Mouse (Mus musculus) limb, embryonic 12.5 days (tissue): ENCODE results near the gene Sin3a. TPM values are rescaled to one million over a fixed set of nuclear protein-coding genes. Genes with fewer than 3 reads are reported as not detected.
A peak's percentile ranks its signal among the peaks of the same experiment; 100 is the strongest.

Experiments
- ATAC-seq: fragments of 200-750 bp; cut with Nextera tagmentation; 2 replicates; pipeline ENCODE4 v1.8.0; 2017; ENCODE audit warnings: low read depth, moderate TSS enrichment; ENCODE audit not compliant: insufficient number of reproducible peaks, insufficient read depth, low FRiP score, low TSS enrichment
- H3K27ac ChIP-seq: fragments of 300-500 bp; sonication (generic); 2 replicates; pipeline ENCODE4 v1.5.1; 2016; ENCODE audit warnings: mild to moderate bottlenecking, moderate library complexity
- H3K27me3 ChIP-seq: fragments of 300-500 bp; sonication (generic); 2 replicates; pipeline ENCODE4 v1.6.1; 2016; ENCODE audit warnings: mild to moderate bottlenecking, moderate library complexity
- H3K36me3 ChIP-seq: fragments of 300-500 bp; sonication (generic); 2 replicates; pipeline ENCODE4 v1.6.1; 2016; ENCODE audit warnings: mild to moderate bottlenecking, moderate library complexity
- H3K4me1 ChIP-seq: fragments of 300-500 bp; sonication (generic); replicated peaks from 2 replicates; pipeline ENCODE4 v1.6.1; 2016
- H3K4me2 ChIP-seq: fragments of 300-500 bp; sonication (generic); 2 replicates; pipeline ENCODE4 v1.6.1; 2016; ENCODE audit warnings: mild to moderate bottlenecking, moderate library complexity
- H3K4me3 ChIP-seq: fragments of 300-500 bp; sonication (generic); replicated peaks from 2 replicates; pipeline ENCODE4 v1.5.1; 2016; ENCODE audit warnings: mild to moderate bottlenecking
- H3K9ac ChIP-seq: fragments of 300-500 bp; sonication (generic); replicated peaks from 2 replicates; pipeline ENCODE4 v1.6.1; 2016; ENCODE audit warnings: mild to moderate bottlenecking, moderate library complexity
- H3K9me3 ChIP-seq: fragments of 300-500 bp; sonication (generic); 2 replicates; pipeline ENCODE4 v1.6.1; 2016; ENCODE audit warnings: mild to moderate bottlenecking, moderate library complexity
- WGBS: fragments of 180-500 bp; shearing (Covaris S2); methylation state at CpG from one replicate; pipeline ENCODE4 v1.1.7; 2016; 5-methylcytosine and 5-hydroxymethylcytosine counted together
- polyA plus RNA-seq: library from polyadenylated mRNA; unstranded; fragments of >200 nt; fragmentation: Nextera tagmentation; extraction: Ambion mirVana; gene quantifications from 2 replicates; pipeline ENCODE4 v1.2.1, GENCODE M21; 2016

Sin3a gene
- polyA plus RNA-seq, 1 experiment from 2014 or later: 42.1 TPM

- Histone ChIP-seq H3K9ac (no peak overlapping the region), H3K9me3 (no peaks in the 10 kb centered on the region), H3K4me3 (no peak overlapping the region), H3K4me1 (no peaks in the 10 kb centered on the region), H3K36me3 (peaks cover 94% of the 10 kb centered on the region), H3K27ac (no peak overlapping the region), H3K4me2 (no peak overlapping the region), H3K27me3 (no peaks in the 10 kb centered on the region)
- 93% methylated on average over 6 of the region's 6 CpGs for WGBS
- ATAC-seq: no peak
These were observed 66.7 kb downstream of the Sin3a start for GRCm38 (mm10) chr9:57138507-57138906.

GRCm38 (mm10) chr9:57139110-57139509 lies 67.3 kb downstream of the Sin3a start:
- Histone ChIP-seq H3K27ac (no peak overlapping the region), H3K27me3 (no peaks in the 10 kb centered on the region), H3K9ac (no peak overlapping the region), H3K36me3 (peaks cover 98% of the 10 kb centered on the region), H3K4me2 (no peak overlapping the region), H3K4me3 (no peak overlapping the region), H3K9me3 (no peaks in the 10 kb centered on the region), H3K4me1 (no peaks in the 10 kb centered on the region)
- no peak for ATAC-seq
- 90% methylated on average over 9 of the region's 9 CpGs for WGBS

- Histone ChIP-seq H3K9ac (no peak overlapping the region), H3K4me1 (no peaks in the 10 kb centered on the region), H3K4me2 (no peak overlapping the region), H3K36me3 (peaks cover 98% of the 10 kb centered on the region), H3K9me3 (no peaks in the 10 kb centered on the region), H3K27me3 (no peaks in the 10 kb centered on the region), H3K27ac (no peak overlapping the region), H3K4me3 (no peak overlapping the region)
- no peak for ATAC-seq
- WGBS: 98% methylated on average over 5 of the region's 5 CpGs
These were observed 67.7 kb downstream of the Sin3a start for GRCm38 (mm10) chr9:57139571-57139970.

- Histone ChIP-seq H3K36me3 (peaks cover 83% of the 10 kb centered on the region), H3K4me3 (no peak overlapping the region), H3K4me2 (no peak overlapping the region), H3K27ac (no peak overlapping the region), H3K4me1 (peaks cover 3% of the 10 kb centered on the region), H3K9me3 (no peaks in the 10 kb centered on the region), H3K27me3 (no peaks in the 10 kb centered on the region), H3K9ac (no peak overlapping the region)
- ATAC-seq: no peak
- WGBS: 88% methylated on average over 17 of the region's 17 CpGs
These were observed 69.8 kb downstream of the Sin3a start for GRCm38 (mm10) chr9:57141417-57142353.

- Histone ChIP-seq H3K4me1 (peaks cover 13% of the 10 kb centered on the region), H3K4me2 (no peak overlapping the region), H3K36me3 (peaks cover 68% of the 10 kb centered on the region), H3K27ac (no peak overlapping the region), H3K4me3 (no peak overlapping the region), H3K9ac (no peak overlapping the region), H3K9me3 (no peaks in the 10 kb centered on the region), H3K27me3 (no peaks in the 10 kb centered on the region)
- WGBS: 89% methylated on average over 11 of the region's 11 CpGs
- ATAC-seq: no peak
These were observed 71.4 kb downstream of the Sin3a start for GRCm38 (mm10) chr9:57143212-57143611.

GRCm38 (mm10) chr9:57144830-57145229 lies 73.0 kb downstream of the Sin3a start:
- peaks cover 52% of the 10 kb centered on the region for H3K36me3 ChIP-seq
- no peak overlapping the region for H3K4me2 ChIP-seq
- H3K4me1 ChIP-seq: peaks cover 18% of the 10 kb centered on the region
- WGBS: 92% methylated on average over 8 of the region's 8 CpGs
- no peaks in the 10 kb centered on the region for H3K9me3 ChIP-seq
- no peak for ATAC-seq
- H3K9ac ChIP-seq: no peak overlapping the region
- H3K4me3 ChIP-seq: no peak overlapping the region
- no peak overlapping the region for H3K27ac ChIP-seq
- H3K27me3 ChIP-seq: no peaks in the 10 kb centered on the region

- no peak for ATAC-seq
- Histone ChIP-seq H3K4me3 (peak overlapping the region; percentile 51; the same call in 1 of the 2 replicates), H3K27me3 (no peaks in the 10 kb centered on the region), H3K9ac (no peak overlapping the region; the same call in 1 of the 2 replicates), H3K4me1 (peaks cover 18% of the 10 kb centered on the region), H3K4me2 (peak overlapping the region; percentile 66; the same call in 1 of the 2 replicates), H3K36me3 (peaks cover 34% of the 10 kb centered on the region), H3K27ac (no peak overlapping the region), H3K9me3 (no peaks in the 10 kb centered on the region)
- WGBS: 86% methylated on average over 17 of the region's 17 CpGs
These were observed 74.7 kb downstream of the Sin3a start for GRCm38 (mm10) chr9:57146451-57147066.

GRCm38 (mm10) chr9:57147205-57148143 lies 75.6 kb downstream of the Sin3a start:
- Histone ChIP-seq H3K4me1 (peaks cover 18% of the 10 kb centered on the region), H3K4me2 (peak overlapping the region; percentile 66), H3K9ac (peak overlapping the region; percentile 72), H3K27me3 (no peaks in the 10 kb centered on the region), H3K36me3 (peaks cover 25% of the 10 kb centered on the region), H3K27ac (peak overlapping the region; percentile 89), H3K4me3 (peak overlapping the region; percentile 51), H3K9me3 (no peaks in the 10 kb centered on the region)
- no peak for ATAC-seq
- WGBS: 8% methylated on average over 19 of the region's 19 CpGs

GRCm38 (mm10) chr9:57148144-57148878 lies 76.5 kb downstream of the Sin3a start, which contains the start of gene Neil1:
Gene Neil1 (minus strand): TSS chr9:57148305.
- WGBS: under 1% methylated on average over 27 of the region's 27 CpGs
- Histone ChIP-seq H3K36me3 (peaks cover 17% of the 10 kb centered on the region), H3K9ac (peak within 1 kb of the TSS; percentile 72), H3K27ac (peak within 1 kb of the TSS; percentile 89), H3K4me2 (peak within 1 kb of the TSS; percentile 66), H3K4me3 (peak within 1 kb of the TSS; percentile 51), H3K27me3 (no peaks in the 10 kb centered on the region), H3K9me3 (no peaks in the 10 kb centered on the region), H3K4me1 (peaks cover 18% of the 10 kb centered on the region)
- peak; percentile 91 for ATAC-seq

GRCm38 (mm10) chr9:57149021-57149420 lies 77.2 kb downstream of the Sin3a start:
- no peaks in the 10 kb centered on the region for H3K27me3 ChIP-seq
- no peak for ATAC-seq
- peak overlapping the region; percentile 89 for H3K27ac ChIP-seq
- no peaks in the 10 kb centered on the region for H3K9me3 ChIP-seq
- peak overlapping the region; percentile 66 for H3K4me2 ChIP-seq
- H3K4me1 ChIP-seq: peaks cover 18% of the 10 kb centered on the region
- peaks cover 10% of the 10 kb centered on the region for H3K36me3 ChIP-seq
- no peak overlapping the region for H3K4me3 ChIP-seq
- H3K9ac ChIP-seq: peak overlapping the region; percentile 72; the same call in 1 of the 2 replicates
- WGBS: 76% methylated on average over 6 of the region's 6 CpGs
